Mouse (Mus musculus) liver, embryonic 14.5 days (tissue): Measurements from ENCODE around the gene Clint1.

Source experiments
- CTCF ChIP-seq: IDR thresholded peaks from 2 replicates; pipeline ENCODE4 v1.5.1; 2016; ENCODE audit warnings: antibody characterized with exemption, low read depth, control low read depth
- EP300 ChIP-seq: IDR thresholded peaks from 2 replicates; pipeline ENCODE4 v1.6.1; 2016; ENCODE audit warnings: antibody characterized with exemption, low read depth

GRCm38 (mm10) chr11:45888471-45889030 lies 36.7 kb downstream of the Clint1 start:
- TF ChIP-seq CTCF (no peak), EP300 (no peak)
